Mouse (Mus musculus): Measurements from ENCODE around the gene Vill.

DNA sequence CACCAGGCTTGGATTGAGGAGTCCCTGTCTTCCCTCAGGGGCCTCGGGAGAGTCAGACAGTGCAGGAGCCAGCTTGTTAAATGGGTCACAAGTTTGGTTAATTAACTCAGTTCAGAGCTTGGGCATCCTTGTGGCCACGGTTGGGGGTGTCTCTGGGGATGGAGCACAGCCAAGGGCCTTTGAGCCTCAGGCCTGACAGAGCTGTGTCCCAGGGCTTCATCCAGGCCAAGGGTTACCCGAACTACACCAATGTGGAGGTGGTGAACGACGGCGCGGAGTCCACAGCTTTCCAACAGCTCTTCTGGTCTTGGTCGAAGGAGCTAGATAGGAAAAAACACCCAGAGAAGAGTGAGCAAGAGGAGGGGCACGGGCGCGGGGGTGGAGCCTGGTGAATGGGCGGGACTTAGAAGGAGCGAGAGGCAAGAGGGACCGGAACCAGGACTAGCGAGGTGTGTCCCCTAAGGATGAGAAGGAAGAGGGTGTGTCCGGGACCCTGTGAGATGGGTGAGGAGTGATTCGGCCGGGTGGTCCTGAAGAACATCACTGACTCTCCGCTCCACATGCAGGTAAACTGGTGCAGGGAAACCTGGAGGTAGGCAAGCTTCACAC lies 10.6 kb downstream of the Vill start:
- TF ChIP-seq CTCF (IDR thresholded peaks at IDR 0.05; ENCODE audit: control insufficient read depth, insufficient read depth, insufficient replicate concordance, low read depth, low read length) = no peak
- TF ChIP-seq POLR2A (IDR thresholded peaks at IDR 0.05; ENCODE audit: control insufficient read depth, low read depth, low read length) = no peak
